Mouse (Mus musculus) heart, adult 2 months (tissue): ENCODE results near the gene Entpd2. TPM values are rescaled to one million over a fixed set of nuclear protein-coding genes. Genes with fewer than 3 reads are reported as not detected.
A peak's percentile ranks its signal among the peaks of the same experiment; 100 is the strongest.

Experiments used
- DNase-seq, 2 experiments: peaks; one replicate each; pipeline ENCODE4 v3.0.0; 2021
- H3K27ac ChIP-seq: fragments of 200-600 bp; 2 replicates; pipeline ENCODE4 v1.8.1; 2022
- H3K27me3 ChIP-seq: fragments of 200-500 bp; 2 replicates; pipeline ENCODE4 v1.6.1; 2012; ENCODE audit warnings: mild to moderate bottlenecking, low read length, inconsistent platforms, mixed read lengths; ENCODE audit not compliant: control insufficient read depth, insufficient read depth
- H3K36me3 ChIP-seq: fragments of 200-500 bp; 2 replicates; pipeline ENCODE4 v1.6.1; 2012; ENCODE audit warnings: low read length, inconsistent platforms; ENCODE audit not compliant: control insufficient read depth, insufficient read depth
- H3K4me1 ChIP-seq: fragments of 200-500 bp; 2 replicates; pipeline ENCODE4 v1.6.1; 2011; ENCODE audit warnings: low read length; ENCODE audit not compliant: control insufficient read depth, insufficient read depth
- H3K4me3 ChIP-seq: fragments of 200-600 bp; 2 replicates; pipeline ENCODE4 v1.8.1; 2022
- H3K79me2 ChIP-seq: fragments of 200-500 bp; replicated peaks from 2 replicates; pipeline ENCODE4 v1.6.1; 2012; ENCODE audit warnings: mild to moderate bottlenecking, inconsistent platforms, low read length, moderate library complexity, mixed read lengths; ENCODE audit not compliant: control insufficient read depth, insufficient read depth
- H3K9ac ChIP-seq: fragments of 200-500 bp; 2 replicates; pipeline ENCODE4 v1.6.1; 2012; ENCODE audit warnings: low read depth, mild to moderate bottlenecking, control low read depth, inconsistent platforms, low read length, mixed read lengths
- CTCF ChIP-seq: fragments of 200-600 bp; IDR thresholded peaks from 2 replicates; pipeline ENCODE4 v1.8.1; 2022; ENCODE audit warnings: antibody characterized with exemption, mild to moderate bottlenecking, moderate library complexity
- EP300 ChIP-seq: fragments of 200-500 bp; IDR thresholded peaks from 2 replicates; pipeline ENCODE4 v1.6.1; 2011; ENCODE audit warnings: low read depth, low read length, control low read depth; ENCODE audit not compliant: insufficient read depth
- POLR2A ChIP-seq: fragments of 200-500 bp; IDR thresholded peaks from 2 replicates; pipeline ENCODE4 v1.6.1; 2011; ENCODE audit warnings: mild to moderate bottlenecking, low read depth, low read length, control low read depth; ENCODE audit not compliant: insufficient read depth
- WGBS: fragments of 180-500 bp; shearing (Covaris S2); methylation state at CpG from one replicate; pipeline ENCODE4 v1.1.7; 2018; 5-methylcytosine and 5-hydroxymethylcytosine counted together
- intact Hi-C: fragments of 180-260 bp; cut with DNase I; formaldehyde crosslinking; loops from one replicate; pipeline ENCODE4 v1.15.1; 2025
- polyA plus RNA-seq: library from polyadenylated mRNA; depleted of rRNA; stranded (reverse); fragments of >200 nt; gene quantifications from 2 replicates; pipeline ENCODE4 v1.2.3, GENCODE M21; 2012
- total RNA-seq, 2 experiments: library from RNA; stranded (reverse); gene quantifications; 2 replicates each; pipeline ENCODE4 v1.2.3; 2021

Entpd2 gene
- total and polyA plus RNA-seq, 3 experiments, result 11.1 to 37.1 (median 13.5) TPM

DNA sequence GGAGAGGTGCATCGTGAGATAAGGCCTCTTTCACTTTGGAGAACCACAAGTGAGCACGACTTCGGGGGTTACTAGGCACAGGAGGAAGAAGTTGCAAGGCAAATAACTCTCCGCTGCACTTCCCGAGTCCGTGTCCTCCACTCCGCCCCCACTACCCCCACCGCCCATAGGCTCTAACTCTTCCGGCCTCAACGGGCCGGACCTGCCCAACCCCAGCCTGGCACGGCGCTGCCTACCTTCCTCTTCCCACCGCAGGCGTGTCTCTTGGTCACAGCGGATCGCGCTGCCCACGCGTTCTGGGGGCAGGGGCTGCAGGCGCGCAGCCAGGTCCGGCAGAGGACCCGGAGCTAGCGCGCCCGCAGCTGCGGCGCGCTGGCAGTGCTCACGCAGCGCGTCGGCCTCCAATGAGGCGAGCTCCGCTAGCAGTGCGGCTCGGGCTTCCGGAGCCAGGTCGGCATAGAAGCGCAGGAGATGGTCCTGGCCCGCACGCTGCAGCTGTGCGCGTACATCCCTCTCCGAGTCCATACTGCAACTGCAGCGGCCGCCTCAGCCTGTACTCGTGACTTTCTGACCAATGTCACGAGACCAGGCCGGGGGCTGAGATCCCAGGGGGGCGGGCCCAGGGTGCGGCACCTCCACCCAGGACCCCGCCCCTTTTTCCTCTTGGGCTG lies 30.4 kb upstream of the Entpd2 start, which contains the start of gene Uap1l1:
Gene Uap1l1 (minus strand): TSS at position 592 of the 671 bp plus-strand sequence.
- Histone ChIP-seq H3K9ac (peak within 1 kb of the TSS; percentile 79), H3K27me3 (no peaks in the 10 kb centered on the region), H3K27ac (peak within 1 kb of the TSS; percentile 44), H3K4me1 (peaks cover 1% of the 10 kb centered on the region; the same call in 1 of the 2 replicates), H3K36me3 (no peaks in the 10 kb centered on the region), H3K4me3 (peak within 1 kb of the TSS; percentile 64), H3K79me2 (no peaks in the 10 kb centered on the region)
- peak; percentile 84 to 88 for DNase-seq
- TF ChIP-seq EP300, result no peak
- TF ChIP-seq POLR2A, result peak; percentile 82
- intact Hi-C loops, result loop anchor here (5.0 kb wide), 1 partner anchor 37 kb away; no protein-coding TSS in a partner anchor
- 2% methylated on average over 54 of the region's 54 CpGs for WGBS

DNA sequence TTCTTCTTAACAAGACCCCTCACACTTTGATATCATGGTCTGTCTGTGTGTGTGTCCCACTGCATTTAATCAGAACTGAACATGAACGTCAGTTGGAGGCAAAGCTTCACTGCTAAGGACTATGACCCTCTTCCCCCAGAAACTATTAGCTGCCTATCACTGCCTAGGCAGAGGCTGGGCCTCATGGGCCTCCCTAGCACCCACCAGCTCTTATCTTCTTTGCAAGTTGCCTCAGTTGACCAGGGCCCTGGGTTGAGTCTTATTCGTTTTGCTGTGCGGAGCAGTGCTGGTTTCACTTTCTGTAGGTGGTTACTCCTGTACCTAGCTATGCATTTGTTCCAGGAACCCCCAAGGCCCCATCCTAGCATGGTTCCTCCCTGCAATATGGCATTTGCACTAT lies 25.7 kb upstream of the Entpd2 start:
- no peak for TF ChIP-seq POLR2A
- TF ChIP-seq CTCF, result no peak
- TF ChIP-seq EP300, result no peak
- WGBS, result 85% methylated on average over 3 of the region's 3 CpGs
- intact Hi-C loops, result loop anchor here (5.0 kb wide), 1 partner anchor 32 kb away; no protein-coding TSS in a partner anchor

DNA sequence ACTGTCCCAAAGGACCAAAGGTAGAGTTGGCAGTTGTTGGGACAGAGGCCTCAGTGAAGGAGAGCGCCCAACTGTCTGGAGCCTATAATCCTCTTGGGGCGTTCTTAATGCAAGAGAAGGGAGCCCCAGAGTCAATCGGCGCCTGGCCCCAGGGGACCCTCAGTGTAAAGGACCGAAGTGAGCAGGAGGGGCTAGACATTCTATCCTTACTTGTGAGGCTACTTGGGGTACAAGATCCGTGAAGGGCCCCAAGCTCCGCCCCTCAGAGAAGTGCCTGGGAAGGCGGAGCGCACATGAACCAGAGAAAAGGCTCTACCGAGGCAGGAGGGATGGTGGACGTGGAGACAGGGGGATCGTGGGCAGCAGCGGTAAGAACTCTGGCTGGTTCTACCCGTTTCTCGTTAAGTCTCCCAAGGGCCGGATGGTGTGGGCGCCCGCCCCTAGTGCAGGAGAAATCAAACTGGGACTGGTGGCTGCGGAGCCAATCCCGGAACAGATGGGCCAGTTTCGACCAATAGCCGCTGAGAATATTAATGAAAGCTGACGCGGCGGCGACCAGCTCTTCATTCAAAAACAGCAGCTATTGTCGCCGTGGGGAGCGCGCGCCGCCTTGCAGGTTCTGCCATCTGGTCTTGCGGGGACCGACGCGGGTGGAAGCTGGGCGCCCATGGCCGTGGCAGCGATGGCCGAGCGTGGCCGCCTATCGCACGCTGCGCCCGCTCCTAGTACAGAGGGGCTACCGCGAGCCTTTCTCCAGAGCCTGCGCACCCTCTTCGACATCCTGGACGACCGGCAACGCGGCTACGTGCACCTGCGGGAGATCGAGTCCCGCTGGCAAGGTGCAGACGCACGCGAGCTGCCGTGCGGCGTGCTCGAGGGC lies 23.7 kb upstream of the Entpd2 start, which contains the start of gene Sapcd2:
Gene Sapcd2 (plus strand): TSS at position 558 of the 880 bp plus-strand sequence.
- H3K27ac ChIP-seq, result 0 out of 2 replicates have a peak within 1 kb of the TSS, but pooled peaks have one; percentile 3
- H3K9ac ChIP-seq, result peak within 1 kb of the TSS; percentile 57
- intact Hi-C loops, result no loop called here
- TF ChIP-seq POLR2A (no peak), EP300 (no peak), CTCF (peak; percentile 6; the same call in 1 of the 2 replicates)
- H3K4me1 ChIP-seq, result no peaks in the 10 kb centered on the region
- peak within 1 kb of the TSS; percentile 55 for H3K4me3 ChIP-seq
- no peaks in the 10 kb centered on the region for H3K36me3 ChIP-seq
- 2% methylated on average over 65 of the region's 65 CpGs for WGBS
- H3K79me2 ChIP-seq, result no peaks in the 10 kb centered on the region
- peaks cover 1% of the 10 kb centered on the region; the same call in 1 of the 2 replicates for H3K27me3 ChIP-seq
- DNase-seq, result peak; percentile 83 to 89

More for the DNA sequence above, 25.7 kb upstream of the Entpd2 start:
- no peak overlapping the region for H3K4me3 ChIP-seq
- no peaks in the 10 kb centered on the region for H3K4me1 ChIP-seq
- no peak overlapping the region for H3K27ac ChIP-seq
- no peak for DNase-seq
- H3K9ac ChIP-seq, result no peak overlapping the region
- peaks cover 1% of the 10 kb centered on the region; the same call in 1 of the 2 replicates for H3K27me3 ChIP-seq
- H3K79me2 ChIP-seq, result no peaks in the 10 kb centered on the region
- H3K36me3 ChIP-seq, result no peaks in the 10 kb centered on the region

DNA sequence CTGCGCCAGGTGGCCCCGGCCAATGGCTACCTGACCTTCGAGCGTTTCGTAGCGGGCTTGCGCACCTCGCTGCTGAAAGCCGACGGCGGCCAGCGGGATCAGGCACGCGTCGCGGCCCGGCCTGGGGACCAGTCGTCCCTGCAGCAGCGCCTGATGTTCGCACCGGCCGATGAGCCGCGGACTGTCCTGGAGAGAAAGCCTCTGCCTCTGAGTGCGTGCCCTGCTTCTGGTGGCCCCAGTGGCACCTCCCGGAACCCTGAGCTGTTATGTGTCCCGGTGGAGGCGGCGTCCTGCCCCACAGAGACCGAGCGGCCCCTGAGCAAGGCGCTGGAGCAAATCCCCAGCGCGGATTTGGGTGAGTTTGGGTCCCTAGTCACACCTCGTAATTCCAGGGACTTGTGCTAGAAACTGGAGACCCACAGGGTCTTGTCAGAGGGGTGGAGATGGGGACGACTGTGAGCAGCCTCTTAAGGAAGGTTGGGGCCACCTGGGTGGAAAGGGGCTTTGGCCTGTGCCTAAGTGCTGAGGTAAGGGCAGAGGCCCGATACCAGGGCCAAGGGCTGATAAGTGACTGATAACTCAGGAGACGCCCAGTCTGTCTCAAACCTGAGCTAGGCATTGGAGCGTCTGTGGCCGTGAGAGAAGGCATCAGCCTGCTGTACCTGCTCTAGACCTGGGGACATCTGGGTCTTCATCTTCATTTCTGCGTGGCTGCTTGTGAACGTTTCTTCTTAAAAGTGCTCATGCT lies 22.9 kb upstream of the Entpd2 start:
- no peaks in the 10 kb centered on the region for H3K36me3 ChIP-seq
- peak overlapping the region; percentile 55 for H3K4me3 ChIP-seq
- peaks cover 1% of the 10 kb centered on the region; the same call in 1 of the 2 replicates for H3K27me3 ChIP-seq
- H3K9ac ChIP-seq, result peak overlapping the region; percentile 57
- no peak overlapping the region for H3K27ac ChIP-seq
- intact Hi-C loops, result no loop called here
- no peaks in the 10 kb centered on the region for H3K79me2 ChIP-seq
- WGBS, result 3% methylated on average over 42 of the region's 42 CpGs
- no peak for DNase-seq
- no peaks in the 10 kb centered on the region for H3K4me1 ChIP-seq
- no peak for TF ChIP-seq EP300
- TF ChIP-seq CTCF, result no peak
- no peak for TF ChIP-seq POLR2A

DNA sequence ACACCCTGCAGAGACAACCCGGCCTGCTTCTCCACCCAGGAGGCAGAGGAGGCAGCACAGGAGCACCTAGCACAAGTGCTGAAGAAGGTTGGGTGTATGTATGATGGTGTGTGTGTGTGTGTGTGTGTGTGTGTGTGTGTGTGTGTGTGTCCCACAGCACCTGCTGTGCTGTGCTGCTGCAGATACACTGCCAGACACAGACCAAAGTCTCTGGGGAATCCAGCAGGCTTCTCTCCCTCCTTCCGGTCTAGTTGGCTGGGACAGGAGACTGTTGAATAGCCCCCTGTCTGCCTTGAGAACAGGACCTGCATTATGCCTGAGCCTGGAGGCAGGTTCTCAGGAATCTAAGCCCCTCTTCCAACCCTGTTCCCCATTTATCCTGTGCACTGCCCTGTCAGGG lies 22.2 kb upstream of the Entpd2 start:
- no peaks in the 10 kb centered on the region for H3K36me3 ChIP-seq
- 52% methylated on average over 2 of the region's 2 CpGs for WGBS
- H3K4me1 ChIP-seq, result no peaks in the 10 kb centered on the region
- TF ChIP-seq EP300 (no peak), CTCF (no peak), POLR2A (no peak)
- no peaks in the 10 kb centered on the region for H3K79me2 ChIP-seq
- DNase-seq, result no peak
- no peak overlapping the region for H3K27ac ChIP-seq
- intact Hi-C loops, result no loop called here
- H3K27me3 ChIP-seq, result peaks cover 1% of the 10 kb centered on the region; the same call in 1 of the 2 replicates
- no peak overlapping the region for H3K9ac ChIP-seq
- H3K4me3 ChIP-seq, result no peak overlapping the region
